Mouse (Mus musculus): ENCODE measurements at regions not wholly inside any gene's neighbourhood (a gene's known extent, or its start where the extent isn't known, plus 50 kb on each side); places are given as distances from the start of the nearest gene placed in this dataset.

- Histone ChIP-seq H3K9me3 (ENCODE audit: low read length) (no peaks in the 10 kb centered on the region), H3K27me3 (replicated peaks; ENCODE audit: insufficient read depth, low read length) (no peaks in the 10 kb centered on the region), H3K9ac (replicated peaks; ENCODE audit: low read depth) (no peak overlapping the region), H3K4me1 (ENCODE audit: insufficient read depth, low read depth, low read length) (no peaks in the 10 kb centered on the region), H3K36me3 (ENCODE audit: insufficient read depth, low read length) (no peaks in the 10 kb centered on the region), H3K4me2 (replicated peaks; ENCODE audit: low read depth, low read length) (no peak overlapping the region), H3K4me3 (ENCODE audit: low read depth, low read length) (no peak overlapping the region), H3K27ac (ENCODE audit: low read length) (no peak overlapping the region)
- WGBS = 70% methylated on average over 3 of the region's 3 CpGs
- no peak for TF ChIP-seq CTCF (IDR thresholded peaks at IDR 0.05)
- TF ChIP-seq EP300 (IDR thresholded peaks at IDR 0.05) = no peak
- no peak for DNase-seq (ENCODE audit: low spot score)
- no peak for ATAC-seq
Observed at GRCm38 (mm10) chr13:72282764-72283163, 319.2 kb upstream of the Irx1 start.

- H3K4me1 ChIP-seq (ENCODE audit: insufficient read depth, low read depth, low read length) = no peaks in the 10 kb centered on the region
- no peaks in the 10 kb centered on the region for H3K27me3 ChIP-seq (replicated peaks; ENCODE audit: insufficient read depth, low read length)
- H3K36me3 ChIP-seq (ENCODE audit: insufficient read depth, low read length) = no peaks in the 10 kb centered on the region
- H3K9me3 ChIP-seq (ENCODE audit: low read length) = no peaks in the 10 kb centered on the region
- no peak overlapping the region for H3K9ac ChIP-seq (replicated peaks; ENCODE audit: low read depth)
- no peak overlapping the region for H3K4me2 ChIP-seq (replicated peaks; ENCODE audit: low read depth, low read length)
- H3K4me3 ChIP-seq (ENCODE audit: low read depth, low read length) = no peak overlapping the region
- no peak for DNase-seq (ENCODE audit: low spot score)
- 38% methylated on average over 1 of the region's 1 CpGs for WGBS
- H3K27ac ChIP-seq (ENCODE audit: low read length) = no peak overlapping the region
- TF ChIP-seq EP300 (IDR thresholded peaks at IDR 0.05) = no peak
- TF ChIP-seq CTCF (IDR thresholded peaks at IDR 0.05) = no peak
- ATAC-seq = no peak
Observed at GRCm38 (mm10) chr13:72283701-72284100, 320.2 kb upstream of the Irx1 start.

- no peak for ATAC-seq
- Histone ChIP-seq H3K4me1 (ENCODE audit: insufficient read depth, low read depth, low read length) (no peaks in the 10 kb centered on the region), H3K9ac (replicated peaks; ENCODE audit: low read depth) (no peak overlapping the region), H3K4me3 (ENCODE audit: low read depth, low read length) (no peak overlapping the region), H3K27ac (ENCODE audit: low read length) (no peak overlapping the region), H3K36me3 (ENCODE audit: insufficient read depth, low read length) (no peaks in the 10 kb centered on the region), H3K27me3 (replicated peaks; ENCODE audit: insufficient read depth, low read length) (no peaks in the 10 kb centered on the region), H3K9me3 (ENCODE audit: low read length) (no peaks in the 10 kb centered on the region), H3K4me2 (replicated peaks; ENCODE audit: low read depth, low read length) (no peak overlapping the region)
- 97% methylated on average over 4 of the region's 4 CpGs for WGBS
- TF ChIP-seq EP300 (IDR thresholded peaks at IDR 0.05) (no peak), CTCF (IDR thresholded peaks at IDR 0.05) (no peak)
- no peak for DNase-seq (ENCODE audit: low spot score)
Observed at GRCm38 (mm10) chr13:72286301-72286700, 322.8 kb upstream of the Irx1 start.

- DNase-seq (ENCODE audit: low spot score) (no peak), ATAC-seq (no peak)
- no peak overlapping the region for H3K4me2 ChIP-seq (replicated peaks; ENCODE audit: low read depth, low read length)
- no peak overlapping the region for H3K27ac ChIP-seq (ENCODE audit: low read length)
- TF ChIP-seq EP300 (IDR thresholded peaks at IDR 0.05) (no peak), CTCF (IDR thresholded peaks at IDR 0.05) (no peak)
- no peaks in the 10 kb centered on the region for H3K4me1 ChIP-seq (ENCODE audit: insufficient read depth, low read depth, low read length)
- H3K4me3 ChIP-seq (ENCODE audit: low read depth, low read length) = no peak overlapping the region
- WGBS = 39% methylated on average over 13 of the region's 13 CpGs
- no peaks in the 10 kb centered on the region for H3K9me3 ChIP-seq (ENCODE audit: low read length)
- no peaks in the 10 kb centered on the region for H3K36me3 ChIP-seq (ENCODE audit: insufficient read depth, low read length)
- no peaks in the 10 kb centered on the region for H3K27me3 ChIP-seq (replicated peaks; ENCODE audit: insufficient read depth, low read length)
- H3K9ac ChIP-seq (replicated peaks; ENCODE audit: low read depth) = no peak overlapping the region
Observed at GRCm38 (mm10) chr13:72288381-72289092, 325.0 kb upstream of the Irx1 start.

- Histone ChIP-seq H3K27me3 (replicated peaks; ENCODE audit: insufficient read depth, low read length) (no peaks in the 10 kb centered on the region), H3K27ac (ENCODE audit: low read length) (no peak overlapping the region), H3K4me2 (replicated peaks; ENCODE audit: low read depth, low read length) (no peak overlapping the region), H3K9me3 (ENCODE audit: low read length) (no peaks in the 10 kb centered on the region), H3K9ac (replicated peaks; ENCODE audit: low read depth) (no peak overlapping the region), H3K4me3 (ENCODE audit: low read depth, low read length) (no peak overlapping the region), H3K36me3 (ENCODE audit: insufficient read depth, low read length) (no peaks in the 10 kb centered on the region), H3K4me1 (ENCODE audit: insufficient read depth, low read depth, low read length) (no peaks in the 10 kb centered on the region)
- DNase-seq (ENCODE audit: low spot score) = no peak
- no peak for ATAC-seq
- WGBS = 11% methylated on average over 10 of the region's 10 CpGs
- TF ChIP-seq EP300 (IDR thresholded peaks at IDR 0.05) = no peak
- TF ChIP-seq CTCF (IDR thresholded peaks at IDR 0.05) = peak; percentile 12
Observed at GRCm38 (mm10) chr13:72289093-72289501, 325.6 kb upstream of the Irx1 start.

GRCm38 (mm10) chr13:72292361-72292760, 328.8 kb upstream of the Irx1 start:
- Histone ChIP-seq H3K4me3 (ENCODE audit: low read depth, low read length) (no peak overlapping the region), H3K27me3 (replicated peaks; ENCODE audit: insufficient read depth, low read length) (no peaks in the 10 kb centered on the region), H3K9ac (replicated peaks; ENCODE audit: low read depth) (no peak overlapping the region), H3K9me3 (ENCODE audit: low read length) (no peaks in the 10 kb centered on the region), H3K4me2 (replicated peaks; ENCODE audit: low read depth, low read length) (peak overlapping the region; percentile 19; the same call in 1 of the 2 replicates), H3K27ac (ENCODE audit: low read length) (no peak overlapping the region), H3K36me3 (ENCODE audit: insufficient read depth, low read length) (no peaks in the 10 kb centered on the region), H3K4me1 (ENCODE audit: insufficient read depth, low read depth, low read length) (no peaks in the 10 kb centered on the region)
- TF ChIP-seq EP300 (IDR thresholded peaks at IDR 0.05) (no peak), CTCF (IDR thresholded peaks at IDR 0.05) (peak; percentile 53)
- no peak; the same call in 1 of the 2 replicates for ATAC-seq
- WGBS = 4% methylated on average over 14 of the region's 14 CpGs
- DNase-seq (ENCODE audit: low spot score) = peak; percentile 58
